Mouse (Mus musculus) CH12F3 (cell line): ENCODE results near the gene Ighmbp2.

Experiments used
- in situ Hi-C: fragments of 300-500 bp; cut with MboI; formaldehyde crosslinking; loops from 2 replicates; pipeline ENCODE4 v1.14.3; 2020; ENCODE audit warnings: low sequenced_read_pairs

Ighmbp2 gene

DNA sequence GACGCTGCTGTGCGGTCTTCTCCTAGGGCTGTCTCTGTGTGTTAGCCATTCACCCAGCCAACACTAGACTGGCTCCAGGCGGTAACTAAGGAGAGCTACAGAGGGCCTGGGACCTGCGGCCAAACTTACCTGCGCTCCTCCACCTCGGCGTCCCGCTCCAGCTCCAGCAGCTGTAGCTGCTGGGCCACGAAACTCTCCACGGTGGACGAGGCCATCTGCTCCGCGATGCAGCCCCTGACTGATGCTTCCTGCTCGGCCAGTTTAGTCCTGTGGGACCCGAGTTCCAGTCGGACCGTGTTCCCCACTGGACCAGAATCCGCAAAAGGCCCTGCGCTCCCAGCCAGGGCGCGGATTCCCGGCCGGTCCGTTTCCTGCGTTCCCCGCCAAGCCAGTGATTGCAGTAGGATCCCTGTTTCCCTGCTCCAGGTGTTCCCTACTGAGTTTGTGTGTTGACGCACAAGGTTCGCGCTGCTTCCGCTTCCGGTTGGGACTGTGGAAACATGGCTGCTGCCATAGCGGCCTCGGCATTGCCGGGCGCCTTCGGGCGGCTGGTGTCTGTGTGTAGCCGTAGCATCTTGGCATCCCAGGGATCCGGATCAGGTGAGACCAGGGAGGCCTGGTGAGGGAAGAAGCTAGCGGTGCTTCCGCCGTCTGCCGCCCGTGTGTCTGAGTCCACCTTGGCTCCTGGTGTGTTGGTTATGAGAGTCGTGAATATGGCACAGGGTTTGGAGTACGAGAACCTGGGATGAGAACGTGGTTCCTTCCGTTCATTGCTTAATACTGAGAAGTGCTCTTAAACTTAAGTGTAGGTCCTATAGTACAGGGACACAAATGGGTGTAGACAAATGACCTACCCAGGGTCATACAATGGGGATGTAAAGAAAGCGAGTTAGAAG is at the start of gene Ighmbp2, which contains the start of gene Mrpl21:
Gene Ighmbp2 (minus strand): TSS at position 446 of the 896 bp plus-strand sequence.
Gene Mrpl21 (plus strand): TSS at position 330 of the 896 bp plus-strand sequence.
- in situ Hi-C loops = no loop called here

DNA sequence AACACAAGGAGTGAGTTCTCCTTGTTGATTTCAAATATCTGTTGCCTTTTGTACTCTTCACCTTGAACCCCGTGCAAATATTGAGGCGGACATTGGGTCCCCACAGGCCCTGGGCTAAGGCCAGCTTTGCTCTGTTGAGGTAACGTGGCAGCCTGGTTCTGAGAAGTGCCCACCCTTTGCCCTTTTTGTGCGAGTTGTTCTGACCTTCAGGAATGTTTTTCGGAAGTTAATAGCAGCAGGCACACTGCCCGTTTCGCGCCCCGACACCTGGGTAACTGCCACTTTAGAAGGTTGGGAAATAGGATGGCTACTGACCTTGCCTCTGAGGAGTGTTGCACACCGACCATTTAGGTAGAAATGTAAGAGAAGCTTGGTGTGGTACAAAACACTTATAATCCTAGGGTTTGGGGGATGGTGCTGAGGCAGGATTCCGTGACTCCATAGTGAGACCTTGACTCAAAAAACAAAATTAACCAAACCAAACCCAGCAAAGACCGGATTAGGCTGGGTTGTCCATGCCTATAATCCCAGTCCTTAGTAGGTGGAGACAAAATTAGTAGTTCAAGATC is 43.7 kb upstream of the Ighmbp2 start:
- in situ Hi-C loops = no loop called here

DNA sequence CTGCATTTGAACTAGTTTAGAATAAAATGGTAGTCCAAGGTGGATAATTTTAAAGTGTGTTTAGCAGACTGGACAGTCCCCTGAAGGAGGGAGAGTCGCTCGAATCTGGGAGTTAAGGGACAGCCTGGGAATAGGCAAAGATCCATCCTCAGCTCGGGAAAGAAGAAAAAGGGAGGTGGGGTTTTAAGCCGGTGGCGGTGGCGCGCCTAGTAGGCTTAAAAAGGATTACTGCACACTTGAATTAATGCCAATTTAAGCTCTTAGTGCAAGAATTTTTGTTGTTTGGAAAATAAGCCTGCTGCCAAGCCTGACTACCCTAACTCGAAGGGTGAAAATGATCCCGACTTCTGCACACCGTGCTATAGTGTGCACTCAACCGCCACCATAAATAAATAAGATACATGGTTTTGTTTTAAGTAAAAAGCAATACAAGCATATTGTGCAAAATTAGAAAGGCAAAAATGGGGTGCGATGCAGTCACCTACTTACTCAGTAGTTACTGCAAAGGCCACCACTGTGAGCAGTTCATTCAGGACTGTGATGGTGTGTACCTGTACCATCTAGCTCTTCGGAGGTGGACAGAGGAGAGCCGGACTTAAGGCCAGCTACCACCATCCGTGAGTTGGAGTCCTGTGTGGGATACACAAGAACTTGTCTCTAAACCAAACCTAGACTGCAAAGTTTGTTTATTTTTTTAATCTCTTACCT is 43.1 kb upstream of the Ighmbp2 start:
- in situ Hi-C loops = no loop called here

DNA sequence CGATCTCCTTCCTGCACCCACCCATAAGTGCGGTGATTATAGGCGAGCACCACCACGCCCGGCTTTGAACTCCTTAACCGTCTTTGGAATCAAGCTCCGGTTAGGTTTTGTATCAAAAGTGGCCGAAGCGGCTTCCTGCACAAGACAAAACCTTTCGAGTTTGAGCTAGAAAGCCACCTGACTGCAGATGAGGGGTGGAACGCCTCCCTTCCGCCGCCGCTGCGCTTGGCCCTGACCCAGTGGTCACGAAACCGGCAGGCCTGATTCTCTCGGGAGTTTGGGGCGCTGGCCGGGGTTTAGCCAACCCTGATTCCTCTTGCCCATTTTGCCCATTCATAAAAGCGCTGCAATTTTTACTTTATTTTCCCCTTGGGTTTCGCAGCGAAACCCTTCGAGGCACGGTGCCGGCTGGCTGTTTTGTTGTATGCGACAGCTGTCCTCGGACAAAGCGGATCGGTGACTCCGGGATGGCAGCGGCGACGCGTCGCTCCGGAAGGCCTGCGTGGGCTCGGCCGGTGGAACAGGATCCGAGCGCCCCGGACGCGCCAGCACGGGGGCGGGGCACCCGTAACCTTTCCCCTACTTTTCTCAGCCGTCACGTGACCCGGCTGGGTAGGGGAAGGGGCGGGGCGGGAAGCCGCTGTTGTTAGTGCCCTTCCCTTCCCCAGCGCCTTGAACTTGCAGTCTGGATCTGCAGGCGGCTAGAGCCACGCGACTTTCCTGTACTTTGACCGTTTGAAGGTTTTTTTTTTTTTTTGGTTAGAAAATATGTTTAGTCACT is 42.3 kb upstream of the Ighmbp2 start:
- in situ Hi-C loops = no loop called here

DNA sequence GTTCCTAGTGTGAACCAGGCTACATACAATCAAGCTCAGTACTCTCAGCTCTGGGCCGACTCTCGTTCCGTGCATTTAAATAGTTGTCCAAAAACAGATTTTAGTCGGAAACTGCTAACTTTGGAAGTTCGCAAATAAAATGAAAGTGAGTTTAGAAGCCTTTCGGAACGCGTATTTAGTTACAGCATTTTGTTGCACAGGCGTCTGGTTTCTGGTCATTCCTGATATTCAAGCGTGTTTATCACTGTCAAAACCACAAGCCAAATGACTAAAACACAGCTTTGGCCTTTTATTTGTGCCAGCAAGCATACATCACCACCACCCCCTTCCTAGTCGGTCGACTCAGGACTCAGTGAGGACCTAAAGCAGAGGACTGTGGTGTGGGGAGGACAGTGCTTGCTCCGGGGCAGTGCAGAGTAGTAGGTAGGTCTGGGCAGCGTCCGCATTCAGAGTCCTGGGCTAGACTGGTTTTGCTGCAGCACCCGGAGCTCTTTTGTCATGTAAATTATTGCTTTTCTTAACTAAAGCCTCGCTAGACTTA is 41.5 kb upstream of the Ighmbp2 start:
- in situ Hi-C loops = no loop called here

DNA sequence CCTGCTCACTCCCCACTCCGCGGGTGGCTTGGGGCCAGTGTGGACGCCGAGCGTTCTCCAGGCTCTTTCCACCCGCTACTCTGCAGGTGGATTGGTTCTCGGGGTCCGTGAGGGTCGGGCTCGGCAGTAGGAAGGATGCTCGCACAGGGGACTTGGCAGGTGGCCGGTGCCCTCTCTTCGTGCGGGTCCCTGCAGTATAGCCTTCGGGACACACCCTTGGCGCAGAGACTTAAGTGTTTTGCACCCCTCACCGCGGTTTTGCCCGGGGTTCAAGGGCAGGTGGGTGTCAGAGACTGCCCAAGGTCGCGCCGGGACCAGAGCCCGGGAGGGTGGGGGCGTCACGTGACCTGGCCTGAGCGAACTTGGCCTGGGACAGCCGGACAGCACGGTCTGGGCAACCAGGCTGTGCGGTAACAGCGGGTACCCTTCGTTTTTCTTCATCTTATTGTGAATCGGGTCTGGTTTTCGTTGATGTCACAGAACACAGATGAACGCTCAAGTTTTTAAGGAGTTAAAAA is 41.0 kb upstream of the Ighmbp2 start:
- in situ Hi-C loops = no loop called here

DNA sequence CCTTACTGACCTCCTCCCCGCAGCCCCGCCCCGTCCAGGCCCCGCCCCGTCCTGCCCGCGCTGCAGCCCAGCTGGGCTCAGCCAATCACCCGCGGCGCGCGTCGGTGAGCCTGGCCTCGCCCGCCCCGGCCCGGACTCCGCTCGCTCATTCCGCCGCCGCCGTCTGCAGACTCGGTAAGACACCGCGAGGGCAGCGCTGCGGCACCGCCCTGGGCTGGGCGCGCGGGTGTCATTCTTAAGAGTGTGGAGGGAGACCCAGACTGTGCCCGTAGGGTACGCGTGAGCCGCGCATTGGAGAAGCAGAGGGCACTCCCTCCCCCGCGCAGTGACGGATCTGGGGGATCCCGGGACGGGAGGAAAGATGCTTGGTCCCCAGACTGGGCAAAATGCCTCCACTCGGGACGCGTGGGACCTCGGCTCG is 40.4 kb upstream of the Ighmbp2 start:
- in situ Hi-C loops = no loop called here

DNA sequence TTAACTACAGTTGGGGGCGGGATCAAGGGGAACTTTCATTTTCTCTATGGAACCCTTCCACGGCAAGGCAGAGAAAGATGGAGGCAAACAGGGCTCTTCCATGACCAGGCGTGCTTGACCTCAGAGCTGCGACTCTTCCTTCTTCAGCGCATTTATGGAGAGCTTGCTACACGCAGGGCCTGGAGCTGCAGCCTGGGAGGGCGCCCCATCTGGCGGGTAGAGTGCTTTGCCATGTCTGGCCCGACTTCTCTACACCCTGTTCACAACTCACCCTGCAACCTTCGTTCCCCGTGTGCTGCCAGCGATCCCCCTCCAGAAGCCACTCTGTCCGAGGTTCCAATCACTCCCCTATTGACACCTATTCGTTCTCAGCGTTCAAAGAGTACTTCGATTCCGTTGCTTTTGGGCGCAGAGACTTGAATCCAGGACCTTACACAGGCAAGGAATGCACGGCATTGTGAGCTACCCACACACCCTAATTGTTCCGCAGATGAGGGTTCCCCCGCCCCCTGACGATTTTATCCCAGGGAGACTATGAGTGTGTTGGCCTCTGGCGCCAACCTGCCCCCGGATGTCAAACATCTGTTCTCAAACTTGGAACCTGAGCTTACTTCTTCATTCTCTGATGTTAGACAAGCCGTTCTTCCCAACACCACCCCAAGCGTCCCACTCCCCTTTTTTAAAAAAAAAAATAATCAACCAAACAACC is 39.6 kb upstream of the Ighmbp2 start, which contains the start of gene Cpt1a:
Gene Cpt1a (plus strand): TSS at position 74 of the 709 bp plus-strand sequence.
- in situ Hi-C loops = no loop called here

DNA sequence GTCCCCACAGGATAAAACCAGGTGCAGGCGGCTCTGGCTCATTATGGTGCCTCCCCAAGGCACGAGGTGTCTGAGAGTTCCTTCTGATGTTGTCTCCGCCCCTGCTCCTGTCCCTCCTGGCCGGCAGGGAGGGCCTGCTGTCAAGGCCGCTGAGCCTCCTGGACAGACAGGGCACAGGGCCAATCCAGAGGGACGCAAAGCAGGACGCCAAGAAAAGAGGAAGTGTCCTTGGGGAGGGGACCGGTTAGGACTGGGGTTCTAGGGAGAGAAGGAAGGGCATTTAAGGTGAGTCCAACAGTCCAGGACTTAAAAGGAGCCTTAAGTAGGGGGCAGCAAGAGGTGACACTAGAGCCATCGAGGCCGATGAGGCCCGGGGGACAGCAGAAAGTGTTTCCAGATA is 38.8 kb upstream of the Ighmbp2 start:
- in situ Hi-C loops = no loop called here

DNA sequence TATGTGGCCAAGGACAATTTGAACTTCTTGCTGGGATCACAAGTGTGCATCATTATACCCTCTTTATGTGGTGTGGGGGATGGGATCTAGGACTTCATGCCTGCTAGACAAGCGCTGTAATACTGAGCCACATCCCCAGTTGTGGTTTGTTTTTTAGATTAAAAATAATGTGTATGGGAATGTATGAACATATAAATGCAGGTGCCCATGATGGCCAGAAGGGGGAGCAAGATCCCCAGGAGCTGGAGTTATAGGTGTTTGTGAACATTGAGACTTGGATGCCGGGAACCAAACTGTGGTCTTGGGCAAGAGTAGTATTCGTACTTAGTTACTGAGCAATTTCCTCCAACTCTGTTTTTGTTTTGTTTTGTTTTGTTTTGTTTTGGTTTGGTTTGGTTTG is 38.0 kb upstream of the Ighmbp2 start:
- in situ Hi-C loops = no loop called here

DNA sequence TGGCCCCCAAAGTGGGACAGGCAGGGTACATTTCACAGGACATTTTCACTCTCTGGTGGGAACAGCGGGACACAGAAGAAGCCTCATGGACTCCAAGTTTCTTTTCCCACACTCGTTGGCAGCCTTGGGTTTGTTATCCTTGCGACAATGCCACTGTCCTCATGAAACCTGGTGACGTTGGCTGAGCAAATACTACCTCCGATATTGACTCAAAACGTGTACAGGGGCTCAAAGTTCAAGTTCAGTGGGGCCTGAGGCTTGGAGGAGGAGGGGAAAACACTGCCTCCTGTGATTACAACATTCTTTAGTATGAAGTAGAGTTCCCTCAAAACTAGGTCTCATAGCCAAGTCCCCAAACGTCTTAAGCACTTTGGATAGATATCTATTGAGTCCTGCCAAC is 37.3 kb upstream of the Ighmbp2 start:
- in situ Hi-C loops = no loop called here

DNA sequence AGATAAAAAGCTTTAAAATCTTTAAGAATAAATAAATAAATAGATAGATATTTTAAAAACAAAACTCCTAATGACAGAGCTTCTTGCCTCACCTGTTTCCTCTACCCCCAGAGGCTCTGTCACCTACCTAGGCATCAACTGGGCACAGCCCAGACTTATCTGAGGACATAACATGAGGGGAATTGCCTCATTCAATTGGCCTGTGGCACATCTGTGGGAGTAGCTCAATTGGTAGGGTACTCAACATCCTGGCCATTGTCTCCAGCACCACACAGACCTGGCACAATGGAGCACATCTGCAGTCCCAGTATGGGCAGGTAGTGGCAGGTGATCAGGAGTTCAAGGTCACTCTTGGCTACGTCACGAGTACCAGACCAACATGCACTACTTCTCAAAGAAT is 36.5 kb upstream of the Ighmbp2 start:
- in situ Hi-C loops = no loop called here

DNA sequence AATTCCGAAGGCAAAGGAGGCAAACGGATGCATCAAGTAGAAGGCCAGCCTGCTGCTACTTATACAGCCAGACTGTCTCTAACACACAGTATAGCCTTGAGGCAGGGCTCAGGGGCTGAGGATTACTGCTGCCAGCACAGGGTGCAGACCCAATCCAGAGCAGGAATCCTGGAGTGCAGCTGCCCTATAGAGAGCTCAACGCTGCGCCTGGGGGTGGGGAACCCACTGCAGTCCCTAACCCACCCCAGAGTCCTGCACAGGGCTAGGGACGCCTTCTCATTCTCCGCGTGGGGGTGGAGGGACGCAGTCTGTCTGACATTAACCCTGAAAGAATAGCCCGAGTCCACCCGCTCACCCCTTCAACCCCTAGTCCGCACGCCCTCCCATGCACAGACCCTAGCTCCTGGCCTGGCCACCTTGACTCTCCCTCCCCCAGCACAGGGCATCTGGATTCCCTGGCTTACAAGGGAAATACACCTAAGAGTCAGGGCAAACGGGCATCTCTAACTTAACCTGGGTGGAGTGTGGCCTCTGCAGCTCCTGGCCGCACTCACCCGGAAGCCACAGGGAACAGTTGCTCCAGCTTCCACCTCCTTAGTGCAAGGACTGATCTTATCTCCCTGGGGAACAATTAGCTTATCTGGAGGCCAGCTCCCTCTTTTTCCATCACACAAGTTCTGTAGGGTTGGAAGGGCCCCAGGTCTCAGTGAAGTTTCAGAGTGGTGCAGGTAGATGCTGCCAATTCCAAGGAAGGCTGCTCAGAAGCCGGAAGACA is 24.5 kb upstream of the Ighmbp2 start:
- in situ Hi-C loops = no loop called here

DNA sequence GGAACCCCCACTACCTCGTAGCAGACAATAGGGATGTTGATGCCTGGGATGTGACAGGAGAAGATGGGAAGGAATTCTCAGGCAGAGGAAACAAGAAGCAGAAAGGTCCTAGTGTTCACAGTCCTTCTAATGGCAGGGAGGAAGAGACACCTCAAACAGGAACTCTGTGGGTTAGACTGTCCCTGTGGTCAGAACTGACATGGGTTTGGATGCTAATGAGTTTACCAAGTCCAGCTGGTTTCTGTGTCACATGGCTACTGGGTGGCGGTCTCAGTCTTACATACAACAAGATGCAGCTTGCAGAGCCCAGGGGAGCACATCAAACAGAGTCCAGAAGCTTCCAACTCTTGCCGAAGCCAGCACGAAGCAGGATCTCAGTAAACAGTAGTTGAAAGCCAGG is 21.2 kb upstream of the Ighmbp2 start:
- in situ Hi-C loops = no loop called here

DNA sequence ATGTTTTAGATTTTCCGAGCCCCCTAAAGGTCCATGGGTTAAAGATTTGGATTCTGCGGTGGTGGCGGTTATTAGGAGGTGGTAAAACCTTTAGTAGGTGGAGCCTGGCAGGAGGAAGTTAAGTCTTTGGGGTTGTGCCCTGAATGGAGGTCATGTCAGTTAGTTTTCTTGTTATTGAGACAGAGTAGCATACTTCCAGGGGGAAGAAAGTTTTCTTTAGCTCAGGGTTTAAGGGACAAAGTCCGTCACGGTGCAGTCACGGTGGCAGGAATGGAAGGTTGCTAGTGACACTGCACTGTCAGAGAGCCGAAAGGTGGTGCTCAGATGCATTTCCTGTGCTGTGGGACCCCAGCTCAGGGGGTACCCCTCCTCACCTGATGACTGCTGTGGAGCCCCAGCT is 15.0 kb upstream of the Ighmbp2 start:
- in situ Hi-C loops = loop anchor here (10.0 kb wide), 1 partner anchor 147 kb away; no protein-coding TSS in a partner anchor

DNA sequence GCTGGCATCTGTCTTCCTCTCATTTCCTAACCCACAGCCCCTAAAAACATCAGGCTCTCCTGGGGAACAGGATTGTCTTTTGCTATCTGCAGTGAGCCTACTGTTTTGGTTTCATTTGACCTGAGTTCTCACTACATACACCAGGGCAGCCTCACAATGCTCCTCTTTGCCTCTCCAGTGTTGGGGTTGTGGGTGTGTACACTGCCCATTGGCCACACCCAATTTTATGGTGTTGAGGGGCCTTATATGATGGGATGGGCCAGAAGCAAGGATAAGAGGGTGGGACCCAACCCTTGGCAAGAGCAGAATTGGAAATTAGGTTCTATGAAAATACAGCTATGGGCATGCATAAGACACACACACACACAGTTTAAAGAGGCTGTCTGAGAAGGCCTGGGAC is 14.2 kb upstream of the Ighmbp2 start:
- in situ Hi-C loops = loop anchor here (10.0 kb wide), 1 partner anchor 148 kb away; no protein-coding TSS in a partner anchor

DNA sequence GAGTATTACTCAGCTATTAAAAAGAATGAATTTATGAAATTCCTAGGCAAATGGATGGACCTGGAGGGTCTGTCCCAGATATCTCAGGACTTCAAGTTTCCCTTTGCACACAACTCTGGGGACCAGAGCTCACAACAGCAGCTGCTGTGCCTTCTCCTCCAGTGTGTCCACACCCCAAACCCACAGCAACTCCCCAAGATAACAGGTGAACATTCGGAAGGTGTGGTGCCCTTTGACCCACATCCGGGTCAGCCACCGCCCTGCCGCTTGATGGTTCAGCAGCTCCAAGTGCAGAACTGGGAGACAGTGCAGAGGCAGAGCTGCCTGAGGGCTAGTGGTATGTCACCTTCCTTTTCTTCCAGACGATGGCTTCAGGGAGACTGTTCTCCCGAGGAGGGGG is 12.4 kb upstream of the Ighmbp2 start:
- in situ Hi-C loops = loop anchor here (10.0 kb wide), 1 partner anchor 150 kb away; no protein-coding TSS in a partner anchor

DNA sequence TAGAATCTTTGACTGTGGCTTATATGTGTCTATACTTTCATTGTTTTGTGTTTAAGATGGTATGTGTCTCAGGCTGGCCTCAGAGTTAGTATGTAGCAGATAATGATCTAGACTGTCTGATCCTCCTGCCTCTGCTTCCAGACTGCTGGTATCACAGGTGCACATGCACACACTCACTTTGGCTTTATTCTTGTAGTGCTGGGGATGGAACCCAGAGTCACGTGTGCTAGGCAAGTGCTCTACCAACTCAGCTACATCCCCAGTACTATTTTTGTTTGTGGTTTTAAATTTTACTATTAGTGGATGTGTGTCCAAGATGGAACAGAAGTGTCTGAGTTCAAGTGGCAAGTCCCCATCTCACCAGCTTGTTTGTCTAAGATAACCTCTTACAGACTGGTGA is 10.2 kb upstream of the Ighmbp2 start:
- in situ Hi-C loops = loop anchor here (10.0 kb wide), 1 partner anchor 152 kb away; no protein-coding TSS in a partner anchor

DNA sequence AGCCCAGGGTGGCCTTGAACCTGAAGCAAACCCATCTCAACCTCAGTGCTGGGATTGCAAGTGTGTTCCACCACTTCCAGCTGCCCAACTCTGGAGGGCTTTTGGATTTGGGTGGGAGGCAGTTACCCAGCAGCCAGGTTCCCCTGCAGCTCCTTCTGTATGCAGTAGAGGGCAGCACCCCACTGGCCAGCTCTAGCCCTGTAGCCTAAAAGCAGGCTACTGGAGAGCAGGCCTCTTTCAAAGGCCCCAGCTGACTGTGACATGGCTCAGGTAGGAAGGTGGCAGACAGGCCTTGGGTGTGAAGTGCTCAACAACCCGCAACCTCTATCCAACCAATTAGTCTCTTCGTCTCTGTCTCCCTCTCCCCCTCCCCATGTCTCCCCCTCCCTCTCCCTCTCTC is 9.2 kb upstream of the Ighmbp2 start:
- in situ Hi-C loops = loop anchor here (10.0 kb wide), 1 partner anchor 153 kb away; no protein-coding TSS in a partner anchor
